Mouse (Mus musculus) limb, embryonic 13.5 days (tissue): ENCODE measurements around the gene Ccdc169. TPM values are rescaled to one million over a fixed set of nuclear protein-coding genes. Genes with fewer than 3 reads are reported as not detected.

Source experiments
- ATAC-seq: fragments of 200-750 bp; cut with Nextera tagmentation; 2 replicates; pipeline ENCODE4 v1.8.0; 2017; ENCODE audit warnings: low read depth, moderate number of reproducible peaks, moderate TSS enrichment; ENCODE audit not compliant: low FRiP score
- H3K27ac ChIP-seq: fragments of 300-500 bp; sonication (generic); 2 replicates; pipeline ENCODE4 v1.5.1; 2015; ENCODE audit warnings: inconsistent platforms, mild to moderate bottlenecking, moderate library complexity
- H3K27me3 ChIP-seq: fragments of 300-500 bp; sonication (generic); 2 replicates; pipeline ENCODE4 v1.6.1; 2015; ENCODE audit warnings: mild to moderate bottlenecking, inconsistent platforms
- H3K36me3 ChIP-seq: fragments of 300-500 bp; sonication (generic); 2 replicates; pipeline ENCODE4 v1.6.1; 2015; ENCODE audit warnings: inconsistent platforms, mild to moderate bottlenecking, moderate library complexity
- H3K4me1 ChIP-seq: fragments of 300-500 bp; sonication (generic); 2 replicates; pipeline ENCODE4 v1.6.1; 2015; ENCODE audit warnings: inconsistent platforms
- H3K4me2 ChIP-seq: fragments of 300-500 bp; sonication (generic); replicated peaks from 2 replicates; pipeline ENCODE4 v1.6.1; 2015; ENCODE audit warnings: inconsistent platforms, mild to moderate bottlenecking, moderate library complexity
- H3K4me3 ChIP-seq: fragments of 300-500 bp; sonication (generic); 2 replicates; pipeline ENCODE4 v1.5.1; 2015; ENCODE audit warnings: moderate library complexity, mild to moderate bottlenecking, inconsistent platforms
- H3K9ac ChIP-seq: fragments of 300-500 bp; sonication (generic); 2 replicates; pipeline ENCODE4 v1.6.1; 2015; ENCODE audit warnings: mild to moderate bottlenecking, inconsistent platforms
- H3K9me3 ChIP-seq: fragments of 300-500 bp; sonication (generic); 2 replicates; pipeline ENCODE4 v1.6.1; 2016; ENCODE audit warnings: inconsistent platforms
- WGBS: fragments of 180-500 bp; shearing (Covaris S2); methylation state at CpG from one replicate; pipeline ENCODE4 v1.1.7; 2015; 5-methylcytosine and 5-hydroxymethylcytosine counted together
- polyA plus RNA-seq: library from polyadenylated mRNA; unstranded; fragments of >200 nt; fragmentation: Nextera tagmentation; extraction: Ambion mirVana; gene quantifications from 2 replicates; pipeline ENCODE4 v1.2.1, GENCODE M21; 2015

Ccdc169 gene
- polyA plus RNA-seq: 0.10 TPM in 1 of 2 replicates, not detected in the other

GRCm38 (mm10) chr3:55137039-55137438 lies at the start of gene Ccdc169:
TSS of gene Ccdc169 (plus strand) at chr3:55137339.
- Histone ChIP-seq H3K9ac (no peak within 1 kb of the TSS), H3K27ac (no peak within 1 kb of the TSS), H3K9me3 (no peaks in the 10 kb centered on the region), H3K4me1 (no peaks in the 10 kb centered on the region), H3K36me3 (peaks cover 67% of the 10 kb centered on the region), H3K4me3 (no peak within 1 kb of the TSS), H3K27me3 (no peaks in the 10 kb centered on the region), H3K4me2 (no peak within 1 kb of the TSS)
- no peak for ATAC-seq

GRCm38 (mm10) chr3:55087360-55087759 lies 49.8 kb upstream of the Ccdc169 start:
- no peak for ATAC-seq
- H3K36me3 ChIP-seq: no peaks in the 10 kb centered on the region
- H3K4me2 ChIP-seq: no peak overlapping the region
- H3K9ac ChIP-seq: no peak overlapping the region
- H3K9me3 ChIP-seq: no peaks in the 10 kb centered on the region
- H3K4me3 ChIP-seq: no peak overlapping the region
- H3K27ac ChIP-seq: no peak overlapping the region
- 72% methylated on average over 4 of the region's 4 CpGs for WGBS
- no peaks in the 10 kb centered on the region for H3K27me3 ChIP-seq
- no peaks in the 10 kb centered on the region for H3K4me1 ChIP-seq

- no peaks in the 10 kb centered on the region for H3K27me3 ChIP-seq
- H3K36me3 ChIP-seq: no peaks in the 10 kb centered on the region
- H3K9ac ChIP-seq: no peak overlapping the region
- H3K27ac ChIP-seq: no peak overlapping the region
- no peak overlapping the region for H3K4me3 ChIP-seq
- no peaks in the 10 kb centered on the region for H3K4me1 ChIP-seq
- WGBS: 66% methylated on average over 4 of the region's 4 CpGs
- H3K4me2 ChIP-seq: no peak overlapping the region
- no peak for ATAC-seq
- no peaks in the 10 kb centered on the region for H3K9me3 ChIP-seq
These were observed 48.8 kb upstream of the Ccdc169 start for GRCm38 (mm10) chr3:55088359-55088758.

GRCm38 (mm10) chr3:55088843-55089242 lies 48.3 kb upstream of the Ccdc169 start:
- Histone ChIP-seq H3K4me2 (no peak overlapping the region), H3K36me3 (no peaks in the 10 kb centered on the region), H3K27ac (no peak overlapping the region), H3K9me3 (no peaks in the 10 kb centered on the region), H3K4me1 (no peaks in the 10 kb centered on the region), H3K4me3 (no peak overlapping the region), H3K27me3 (no peaks in the 10 kb centered on the region), H3K9ac (no peak overlapping the region)
- WGBS: 73% methylated on average over 3 of the region's 3 CpGs
- no peak for ATAC-seq

- ATAC-seq: no peak
- no peak overlapping the region for H3K4me2 ChIP-seq
- no peaks in the 10 kb centered on the region for H3K27me3 ChIP-seq
- 80% methylated on average over 4 of the region's 4 CpGs for WGBS
- H3K4me3 ChIP-seq: no peak overlapping the region
- H3K36me3 ChIP-seq: no peaks in the 10 kb centered on the region
- H3K9ac ChIP-seq: no peak overlapping the region
- H3K27ac ChIP-seq: no peak overlapping the region
- H3K9me3 ChIP-seq: no peaks in the 10 kb centered on the region
- H3K4me1 ChIP-seq: no peaks in the 10 kb centered on the region
These were observed 47.8 kb upstream of the Ccdc169 start for GRCm38 (mm10) chr3:55089291-55089690.

- no peak overlapping the region for H3K27ac ChIP-seq
- H3K4me1 ChIP-seq: peaks cover 15% of the 10 kb centered on the region
- no peaks in the 10 kb centered on the region for H3K27me3 ChIP-seq
- no peak for ATAC-seq
- 89% methylated on average over 1 of the region's 1 CpGs for WGBS
- no peak overlapping the region for H3K4me3 ChIP-seq
- no peaks in the 10 kb centered on the region for H3K9me3 ChIP-seq
- H3K9ac ChIP-seq: no peak overlapping the region
- H3K4me2 ChIP-seq: no peak overlapping the region
- H3K36me3 ChIP-seq: no peaks in the 10 kb centered on the region
These were observed 44.0 kb upstream of the Ccdc169 start for GRCm38 (mm10) chr3:55093161-55093560.

- ATAC-seq: peak; percentile 79
- peak overlapping the region; percentile 88 for H3K27ac ChIP-seq
These were observed 41.0 kb upstream of the Ccdc169 start for GRCm38 (mm10) chr3:55095968-55096654.

GRCm38 (mm10) chr3:55096655-55097005 lies 40.5 kb upstream of the Ccdc169 start:
- WGBS: 73% methylated on average over 2 of the region's 2 CpGs

More at GRCm38 (mm10) chr3:55095968-55096654, 41.0 kb upstream of the Ccdc169 start:
- H3K4me2 ChIP-seq: peak overlapping the region; percentile 42
- no peaks in the 10 kb centered on the region for H3K36me3 ChIP-seq
- H3K9me3 ChIP-seq: no peaks in the 10 kb centered on the region
- H3K4me1 ChIP-seq: peaks cover 15% of the 10 kb centered on the region
- WGBS: 30% methylated on average over 8 of the region's 8 CpGs
- H3K4me3 ChIP-seq: peak overlapping the region; percentile 11; the same call in 1 of the 2 replicates
- no peaks in the 10 kb centered on the region for H3K27me3 ChIP-seq
- no peak overlapping the region for H3K9ac ChIP-seq

GRCm38 (mm10) chr3:55097186-55097585 lies 40.0 kb upstream of the Ccdc169 start:
- Histone ChIP-seq H3K4me2 (no peak overlapping the region), H3K9me3 (no peaks in the 10 kb centered on the region), H3K4me1 (peaks cover 15% of the 10 kb centered on the region), H3K4me3 (no peak overlapping the region), H3K27me3 (no peaks in the 10 kb centered on the region), H3K9ac (no peak overlapping the region), H3K27ac (peak overlapping the region; percentile 88; the same call in 1 of the 2 replicates), H3K36me3 (no peaks in the 10 kb centered on the region)
- no peak for ATAC-seq
- WGBS: 66% methylated on average over 2 of the region's 2 CpGs

More at GRCm38 (mm10) chr3:55096655-55097005, 40.5 kb upstream of the Ccdc169 start:
- Histone ChIP-seq H3K9ac (no peak overlapping the region), H3K4me2 (peak overlapping the region; percentile 42), H3K27ac (peak overlapping the region; percentile 88), H3K4me3 (no peak overlapping the region), H3K9me3 (no peaks in the 10 kb centered on the region), H3K4me1 (peaks cover 15% of the 10 kb centered on the region), H3K36me3 (no peaks in the 10 kb centered on the region), H3K27me3 (no peaks in the 10 kb centered on the region)
- no peak for ATAC-seq

GRCm38 (mm10) chr3:55098014-55098413 lies 39.1 kb upstream of the Ccdc169 start:
- H3K27ac ChIP-seq: no peak overlapping the region
- ATAC-seq: no peak; the same call in 1 of the 2 replicates
- H3K9me3 ChIP-seq: no peaks in the 10 kb centered on the region
- no peak overlapping the region for H3K4me3 ChIP-seq
- peaks cover 15% of the 10 kb centered on the region for H3K4me1 ChIP-seq
- 72% methylated on average over 2 of the region's 2 CpGs for WGBS
- H3K27me3 ChIP-seq: no peaks in the 10 kb centered on the region
- H3K36me3 ChIP-seq: no peaks in the 10 kb centered on the region
- no peak overlapping the region for H3K4me2 ChIP-seq
- H3K9ac ChIP-seq: no peak overlapping the region

- 70% methylated on average over 11 of the region's 11 CpGs for WGBS
- Histone ChIP-seq H3K27me3 (no peaks in the 10 kb centered on the region), H3K9me3 (no peaks in the 10 kb centered on the region), H3K36me3 (no peaks in the 10 kb centered on the region), H3K4me2 (no peak overlapping the region), H3K27ac (no peak overlapping the region), H3K9ac (no peak overlapping the region), H3K4me1 (peaks cover 15% of the 10 kb centered on the region), H3K4me3 (no peak overlapping the region)
- peak; percentile 43; the same call in 1 of the 2 replicates for ATAC-seq
These were observed 38.1 kb upstream of the Ccdc169 start for GRCm38 (mm10) chr3:55098990-55099389.

- H3K27me3 ChIP-seq: no peaks in the 10 kb centered on the region
- H3K36me3 ChIP-seq: no peaks in the 10 kb centered on the region
- no peak overlapping the region for H3K4me3 ChIP-seq
- H3K9ac ChIP-seq: no peak overlapping the region
- ATAC-seq: no peak
- no peak overlapping the region for H3K27ac ChIP-seq
- H3K9me3 ChIP-seq: no peaks in the 10 kb centered on the region
- no peak overlapping the region for H3K4me2 ChIP-seq
- peaks cover 14% of the 10 kb centered on the region for H3K4me1 ChIP-seq
These were observed 36.0 kb upstream of the Ccdc169 start for GRCm38 (mm10) chr3:55101092-55101491.
